Mouse (Mus musculus): ENCODE measurements around the gene Scnn1a.

DNA sequence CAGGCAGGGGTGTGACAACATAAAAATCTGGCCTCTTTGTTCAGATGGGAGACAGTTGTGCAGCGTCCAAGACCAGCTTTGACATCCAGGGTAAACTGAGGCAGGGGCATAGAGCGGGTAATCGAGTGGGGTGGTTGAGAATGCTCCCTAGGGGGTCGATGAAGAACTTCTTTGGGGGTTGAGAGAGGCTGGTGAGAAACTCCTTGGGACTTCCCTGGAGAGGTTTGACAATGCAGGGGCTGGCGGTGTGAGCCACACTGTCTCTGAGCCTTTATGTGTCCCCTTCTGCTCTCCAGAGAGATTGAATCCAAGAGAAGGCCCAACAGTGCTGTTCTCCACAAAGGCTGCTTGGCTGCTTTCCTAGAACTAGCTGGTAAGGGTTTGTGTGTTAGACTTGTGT, 69.4 kb downstream of the Scnn1a start:
- TF ChIP-seq ZNF384 (IDR thresholded peaks at IDR 0.05; ENCODE audit: low read depth, low read length): no peak
- TF ChIP-seq MAFK (IDR thresholded peaks at IDR 0.05; ENCODE audit: insufficient read depth, low read depth, low read length): no peak
- TF ChIP-seq ZC3H11A (IDR thresholded peaks at IDR 0.05; ENCODE audit: borderline replicate concordance, low read depth, low read length): no peak
- TF ChIP-seq HCFC1 (IDR thresholded peaks at IDR 0.05; ENCODE audit: borderline replicate concordance, insufficient read depth, low read length): no peak
- no peak for TF ChIP-seq CHD2 (IDR thresholded peaks at IDR 0.05; ENCODE audit: low read depth, low read length)
